Mouse (Mus musculus): Measurements from ENCODE around the gene Cntn1. TPM values are rescaled to one million over a fixed set of nuclear protein-coding genes. Genes with fewer than 3 reads are reported as not detected.
A peak's percentile ranks its signal among the peaks of the same experiment; 100 is the strongest.

Cntn1 gene
- polyA plus RNA-seq, 1 experiment: not detected

- H3K79me3 ChIP-seq (ENCODE audit: low read depth): no peaks in the 10 kb centered on the region
- no peaks in the 10 kb centered on the region for H3K27me3 ChIP-seq (ENCODE audit: control insufficient read depth, insufficient read depth, insufficient read length)
- H3ac ChIP-seq (ENCODE audit: control insufficient read depth, insufficient read length, low read depth): no peak overlapping the region
- no peak overlapping the region for H3K4me3 ChIP-seq (ENCODE audit: insufficient read depth, poor library complexity, severe bottlenecking)
- H3K79me2 ChIP-seq (ENCODE audit: control insufficient read depth, insufficient read depth): no peaks in the 10 kb centered on the region
- no peaks in the 10 kb centered on the region for H3K36me3 ChIP-seq (ENCODE audit: control insufficient read depth, insufficient read depth)
- TF ChIP-seq CEBPB (IDR thresholded peaks at IDR 0.05; ENCODE audit: low read depth) (no peak), MAX (IDR thresholded peaks at IDR 0.05) (no peak), USF1 (IDR thresholded peaks at IDR 0.05; ENCODE audit: low read depth) (no peak), MYOD1 (IDR thresholded peaks at IDR 0.05; ENCODE audit: control insufficient read depth, insufficient read length, low read depth) (no peak)
Observed at GRCm38 (mm10) chr15:92057553-92057952, 6.6 kb downstream of the Cntn1 start.

- H3K27me3 ChIP-seq (ENCODE audit: control insufficient read depth, insufficient read depth, insufficient read length): no peaks in the 10 kb centered on the region
- H3K79me2 ChIP-seq (ENCODE audit: control insufficient read depth, insufficient read depth): no peaks in the 10 kb centered on the region
- no peak overlapping the region for H3ac ChIP-seq (ENCODE audit: control insufficient read depth, insufficient read length, low read depth)
- H3K36me3 ChIP-seq (ENCODE audit: control insufficient read depth, insufficient read depth): no peaks in the 10 kb centered on the region
- no peaks in the 10 kb centered on the region for H3K79me3 ChIP-seq (ENCODE audit: low read depth)
- H3K4me3 ChIP-seq (ENCODE audit: insufficient read depth, poor library complexity, severe bottlenecking): no peak overlapping the region
- TF ChIP-seq FOSL1 (IDR thresholded peaks at IDR 0.05; ENCODE audit: insufficient read depth, low read length, poor library complexity, severe bottlenecking) (no peak), MYOD1 (IDR thresholded peaks at IDR 0.05; ENCODE audit: control insufficient read depth, insufficient read length, low read depth) (peak; percentile 35)
Observed at GRCm38 (mm10) chr15:92060986-92061385, 10.0 kb downstream of the Cntn1 start.

- Histone ChIP-seq H3ac (ENCODE audit: control insufficient read depth, insufficient read length, low read depth) (no peak overlapping the region), H3K79me3 (ENCODE audit: low read depth) (no peaks in the 10 kb centered on the region), H3K4me3 (ENCODE audit: insufficient read depth, poor library complexity, severe bottlenecking) (no peak overlapping the region), H3K27me3 (ENCODE audit: control insufficient read depth, insufficient read depth, insufficient read length) (no peaks in the 10 kb centered on the region), H3K36me3 (ENCODE audit: control insufficient read depth, insufficient read depth) (no peaks in the 10 kb centered on the region), H3K79me2 (ENCODE audit: control insufficient read depth, insufficient read depth) (no peaks in the 10 kb centered on the region)
- TF ChIP-seq FOSL1 (IDR thresholded peaks at IDR 0.05; ENCODE audit: insufficient read depth, low read length, poor library complexity, severe bottlenecking) (no peak), CTCF (IDR thresholded peaks at IDR 0.05; ENCODE audit: control insufficient read depth, insufficient read depth, insufficient read length) (no peak), USF1 (IDR thresholded peaks at IDR 0.05; ENCODE audit: low read depth) (no peak), MYOD1 (IDR thresholded peaks at IDR 0.05; ENCODE audit: control insufficient read depth, insufficient read length, low read depth) (no peak), CEBPB (IDR thresholded peaks at IDR 0.05; ENCODE audit: low read depth) (no peak), MAX (IDR thresholded peaks at IDR 0.05) (no peak), MYOG (IDR thresholded peaks at IDR 0.05; ENCODE audit: control insufficient read depth, extremely low read depth, insufficient read length) (no peak)
Observed at GRCm38 (mm10) chr15:92079416-92079815, 28.5 kb downstream of the Cntn1 start.

GRCm38 (mm10) chr15:92085876-92086275 lies 34.9 kb downstream of the Cntn1 start:
- H3K36me3 ChIP-seq (ENCODE audit: control insufficient read depth, insufficient read depth): no peaks in the 10 kb centered on the region
- TF ChIP-seq MYOD1 (IDR thresholded peaks at IDR 0.05; ENCODE audit: control insufficient read depth, insufficient read length, low read depth): no peak
- no peak for TF ChIP-seq CTCF (IDR thresholded peaks at IDR 0.05; ENCODE audit: control insufficient read depth, insufficient read depth, insufficient read length)
- TF ChIP-seq MAX (IDR thresholded peaks at IDR 0.05): no peak
- no peak for TF ChIP-seq FOSL1 (IDR thresholded peaks at IDR 0.05; ENCODE audit: insufficient read depth, low read length, poor library complexity, severe bottlenecking)
- TF ChIP-seq USF1 (IDR thresholded peaks at IDR 0.05; ENCODE audit: low read depth): no peak
- no peak for TF ChIP-seq CEBPB (IDR thresholded peaks at IDR 0.05; ENCODE audit: low read depth)
- TF ChIP-seq MYOG (IDR thresholded peaks at IDR 0.05; ENCODE audit: control insufficient read depth, extremely low read depth, insufficient read length): no peak
- no peaks in the 10 kb centered on the region for H3K79me3 ChIP-seq (ENCODE audit: low read depth)
- H3ac ChIP-seq (ENCODE audit: control insufficient read depth, insufficient read length, low read depth): no peak overlapping the region
- no peaks in the 10 kb centered on the region for H3K79me2 ChIP-seq (ENCODE audit: control insufficient read depth, insufficient read depth)
- H3K4me3 ChIP-seq (ENCODE audit: insufficient read depth, poor library complexity, severe bottlenecking): no peak overlapping the region
- H3K27me3 ChIP-seq (ENCODE audit: control insufficient read depth, insufficient read depth, insufficient read length): no peaks in the 10 kb centered on the region

GRCm38 (mm10) chr15:92087691-92088286 lies 36.8 kb downstream of the Cntn1 start:
- Histone ChIP-seq H3K79me3 (ENCODE audit: low read depth) (no peaks in the 10 kb centered on the region), H3K79me2 (ENCODE audit: control insufficient read depth, insufficient read depth) (no peaks in the 10 kb centered on the region), H3K27me3 (ENCODE audit: control insufficient read depth, insufficient read depth, insufficient read length) (no peaks in the 10 kb centered on the region), H3K4me3 (ENCODE audit: insufficient read depth, poor library complexity, severe bottlenecking) (no peak overlapping the region), H3ac (ENCODE audit: control insufficient read depth, insufficient read length, low read depth) (no peak overlapping the region), H3K36me3 (ENCODE audit: control insufficient read depth, insufficient read depth) (no peaks in the 10 kb centered on the region)
- TF ChIP-seq MAX (IDR thresholded peaks at IDR 0.05) (no peak), USF1 (IDR thresholded peaks at IDR 0.05; ENCODE audit: low read depth) (no peak), MYOD1 (IDR thresholded peaks at IDR 0.05; ENCODE audit: control insufficient read depth, insufficient read length, low read depth) (no peak), CEBPB (IDR thresholded peaks at IDR 0.05; ENCODE audit: low read depth) (no peak), CTCF (IDR thresholded peaks at IDR 0.05; ENCODE audit: control insufficient read depth, insufficient read depth, insufficient read length) (no peak), FOSL1 (IDR thresholded peaks at IDR 0.05; ENCODE audit: insufficient read depth, low read length, poor library complexity, severe bottlenecking) (no peak)

- TF ChIP-seq CEBPB (IDR thresholded peaks at IDR 0.05; ENCODE audit: low read depth): no peak
- no peak for TF ChIP-seq MAX (IDR thresholded peaks at IDR 0.05)
- no peak for TF ChIP-seq USF1 (IDR thresholded peaks at IDR 0.05; ENCODE audit: low read depth)
- no peak for TF ChIP-seq FOSL1 (IDR thresholded peaks at IDR 0.05; ENCODE audit: insufficient read depth, low read length, poor library complexity, severe bottlenecking)
- no peak for TF ChIP-seq MYOD1 (IDR thresholded peaks at IDR 0.05; ENCODE audit: control insufficient read depth, insufficient read length, low read depth)
- TF ChIP-seq CTCF (IDR thresholded peaks at IDR 0.05; ENCODE audit: control insufficient read depth, insufficient read depth, insufficient read length): no peak
- TF ChIP-seq MYOG (IDR thresholded peaks at IDR 0.05; ENCODE audit: control insufficient read depth, extremely low read depth, insufficient read length): no peak
- no peak overlapping the region for H3ac ChIP-seq (ENCODE audit: control insufficient read depth, insufficient read length, low read depth)
- H3K36me3 ChIP-seq (ENCODE audit: control insufficient read depth, insufficient read depth): no peaks in the 10 kb centered on the region
- H3K79me2 ChIP-seq (ENCODE audit: control insufficient read depth, insufficient read depth): no peaks in the 10 kb centered on the region
- no peak overlapping the region for H3K4me3 ChIP-seq (ENCODE audit: insufficient read depth, poor library complexity, severe bottlenecking)
- no peaks in the 10 kb centered on the region for H3K27me3 ChIP-seq (ENCODE audit: control insufficient read depth, insufficient read depth, insufficient read length)
- H3K79me3 ChIP-seq (ENCODE audit: low read depth): no peaks in the 10 kb centered on the region
Observed at GRCm38 (mm10) chr15:92090787-92091186, 39.8 kb downstream of the Cntn1 start.
